Mouse (Mus musculus) liver, adult 2 months (tissue): ENCODE results near the gene Mrps24. TPM values are rescaled to one million over a fixed set of nuclear protein-coding genes. Genes with fewer than 3 reads are reported as not detected.

ENCODE experiments used
- DNase-seq: peaks from one replicate; pipeline ENCODE4 v3.0.0-alpha.2; 2011; ENCODE audit warnings: low read depth, low spot score; ENCODE audit errors: extremely low read depth
- H3K27ac ChIP-seq: fragments of 200-500 bp; replicated peaks from 2 replicates; pipeline ENCODE4 v1.5.1; 2012; ENCODE audit warnings: low read depth, mild to moderate bottlenecking, control low read depth, inconsistent platforms, low read length; ENCODE audit not compliant: insufficient read depth
- H3K27me3 ChIP-seq: fragments of 200-500 bp; 2 replicates; pipeline ENCODE4 v1.6.1; 2012; ENCODE audit warnings: mild to moderate bottlenecking, moderate library complexity, low read length, inconsistent platforms; ENCODE audit not compliant: control insufficient read depth, insufficient read depth
- H3K36me3 ChIP-seq: fragments of 200-500 bp; 2 replicates; pipeline ENCODE4 v1.6.1; 2012; ENCODE audit warnings: low read length, inconsistent platforms; ENCODE audit not compliant: control insufficient read depth, insufficient read depth
- H3K4me1 ChIP-seq: fragments of 200-500 bp; 2 replicates; pipeline ENCODE4 v1.6.1; 2011; ENCODE audit warnings: low read length; ENCODE audit not compliant: control insufficient read depth, insufficient read depth
- H3K4me3 ChIP-seq: fragments of 200-500 bp; 2 replicates; pipeline ENCODE4 v1.5.1; 2011; ENCODE audit warnings: low read depth, mild to moderate bottlenecking, control low read depth, low read length, moderate library complexity; ENCODE audit not compliant: insufficient read depth
- H3K79me2 ChIP-seq: fragments of 200-500 bp; 2 replicates; pipeline ENCODE4 v1.6.1; 2012; ENCODE audit warnings: inconsistent platforms, mild to moderate bottlenecking, low read length, moderate library complexity; ENCODE audit not compliant: control insufficient read depth, insufficient read depth
- H3K9ac ChIP-seq: fragments of 200-500 bp; 2 replicates; pipeline ENCODE4 v1.6.1; 2012; ENCODE audit warnings: low read depth, mild to moderate bottlenecking, control low read depth, inconsistent platforms, low read length
- CTCF ChIP-seq: fragments of 200-500 bp; IDR thresholded peaks from 2 replicates; pipeline ENCODE4 v1.5.1; 2011; ENCODE audit warnings: low read depth, low read length, control low read depth
- POLR2A ChIP-seq: fragments of 200-500 bp; IDR thresholded peaks from 2 replicates; pipeline ENCODE4 v1.6.1; 2011; ENCODE audit warnings: low read length, control low read depth; ENCODE audit not compliant: insufficient read depth; ENCODE audit errors: extremely low read depth
- WGBS: fragments of 180-500 bp; shearing (Covaris S2); methylation state at CpG from one replicate; pipeline ENCODE4 v1.1.7; 2018; 5-methylcytosine and 5-hydroxymethylcytosine counted together
- polyA plus RNA-seq: library from polyadenylated mRNA; depleted of rRNA; stranded (reverse); fragments of >200 nt; gene quantifications from 2 replicates; pipeline ENCODE4 v1.2.3, GENCODE M21; 2012
- total RNA-seq: library from RNA; depleted of rRNA; stranded (reverse); fragments of >200 nt; gene quantifications from 2 replicates; pipeline ENCODE4 v1.2.3, GENCODE M21; 2014

Gene Mrps24
- total and polyA plus RNA-seq, 2 experiments, result 90.7 to 269 TPM

DNA sequence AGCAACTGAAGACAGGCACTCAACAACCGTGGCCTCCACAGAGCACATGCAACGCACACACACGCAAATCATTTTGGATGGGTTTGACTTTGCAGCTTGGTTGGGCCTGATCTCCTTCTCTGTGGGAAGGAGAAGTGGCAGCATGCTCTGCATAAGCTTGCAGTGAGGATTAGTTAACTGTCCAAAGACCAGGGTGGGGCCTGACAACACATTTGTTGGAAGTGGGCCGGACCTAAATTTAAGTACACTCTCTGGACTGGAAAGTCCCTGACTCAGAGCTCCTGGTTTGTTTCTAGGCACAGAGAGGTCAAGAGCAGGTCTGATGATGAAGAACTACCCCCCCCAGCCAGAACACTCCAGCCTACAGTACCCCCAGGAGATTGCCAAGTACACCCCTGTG, 18.8 kb upstream of the Mrps24 start:
- Histone ChIP-seq H3K27ac (no peak overlapping the region), H3K4me3 (no peak overlapping the region), H3K27me3 (no peaks in the 10 kb centered on the region), H3K9ac (no peak overlapping the region), H3K36me3 (no peaks in the 10 kb centered on the region), H3K4me1 (peaks cover 25% of the 10 kb centered on the region), H3K79me2 (peaks cover 57% of the 10 kb centered on the region)
- TF ChIP-seq CTCF, result no peak
- WGBS, result 70% methylated on average over 4 of the region's 4 CpGs
- no peak for DNase-seq

DNA sequence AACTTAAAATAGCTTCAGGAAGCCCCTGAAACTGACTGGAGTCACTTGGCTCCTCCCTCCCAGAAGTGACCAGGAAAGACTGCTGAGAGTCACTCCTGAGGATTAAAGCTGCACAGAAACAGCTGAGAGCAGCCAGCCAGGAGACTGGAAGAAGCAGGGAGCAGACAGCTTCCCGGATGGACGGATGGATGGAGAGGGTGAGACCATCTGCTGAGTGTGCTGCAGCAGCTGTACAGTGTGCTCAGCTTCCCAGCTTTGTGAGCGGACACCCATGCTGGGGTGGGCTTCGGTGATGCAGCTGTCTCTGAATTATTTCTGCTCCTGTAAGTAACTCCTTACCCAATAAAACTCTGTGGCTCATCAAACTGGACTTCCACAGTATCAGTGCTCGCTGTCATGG, 16.9 kb upstream of the Mrps24 start:
- H3K27me3 ChIP-seq, result no peaks in the 10 kb centered on the region
- 92% methylated on average over 5 of the region's 5 CpGs for WGBS
- H3K27ac ChIP-seq, result no peak overlapping the region
- TF ChIP-seq POLR2A (no peak), CTCF (no peak)
- no peak overlapping the region for H3K4me3 ChIP-seq
- H3K36me3 ChIP-seq, result no peaks in the 10 kb centered on the region
- no peak for DNase-seq
- H3K79me2 ChIP-seq, result peaks cover 46% of the 10 kb centered on the region
- no peak overlapping the region for H3K9ac ChIP-seq
- peaks cover 26% of the 10 kb centered on the region for H3K4me1 ChIP-seq

DNA sequence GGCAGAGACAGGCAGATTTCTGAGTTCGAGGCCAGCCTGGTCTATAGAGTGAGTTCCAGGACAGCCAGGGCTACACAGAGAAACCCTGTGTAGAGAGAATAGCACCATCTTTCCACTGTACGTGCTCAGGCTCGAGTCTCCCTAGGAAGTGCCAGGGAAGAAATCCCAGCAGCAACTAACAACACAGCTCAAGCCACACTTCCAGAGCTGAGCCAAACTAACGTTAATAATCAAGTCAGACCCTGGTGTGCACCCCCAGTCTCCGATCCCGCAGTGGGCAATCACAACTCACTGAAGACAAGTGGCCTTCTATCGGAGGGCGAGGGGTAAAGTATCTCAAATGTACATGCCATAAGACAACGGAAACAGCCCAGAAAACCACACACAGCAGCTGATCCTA, 14.1 kb upstream of the Mrps24 start:
- no peaks in the 10 kb centered on the region for H3K27me3 ChIP-seq
- H3K9ac ChIP-seq, result no peak overlapping the region
- DNase-seq, result no peak
- peaks cover 23% of the 10 kb centered on the region for H3K4me1 ChIP-seq
- 90% methylated on average over 9 of the region's 9 CpGs for WGBS
- no peak overlapping the region for H3K4me3 ChIP-seq
- TF ChIP-seq CTCF (no peak), POLR2A (no peak)
- H3K27ac ChIP-seq, result no peak overlapping the region
- peaks cover 44% of the 10 kb centered on the region for H3K79me2 ChIP-seq
- H3K36me3 ChIP-seq, result no peaks in the 10 kb centered on the region

DNA sequence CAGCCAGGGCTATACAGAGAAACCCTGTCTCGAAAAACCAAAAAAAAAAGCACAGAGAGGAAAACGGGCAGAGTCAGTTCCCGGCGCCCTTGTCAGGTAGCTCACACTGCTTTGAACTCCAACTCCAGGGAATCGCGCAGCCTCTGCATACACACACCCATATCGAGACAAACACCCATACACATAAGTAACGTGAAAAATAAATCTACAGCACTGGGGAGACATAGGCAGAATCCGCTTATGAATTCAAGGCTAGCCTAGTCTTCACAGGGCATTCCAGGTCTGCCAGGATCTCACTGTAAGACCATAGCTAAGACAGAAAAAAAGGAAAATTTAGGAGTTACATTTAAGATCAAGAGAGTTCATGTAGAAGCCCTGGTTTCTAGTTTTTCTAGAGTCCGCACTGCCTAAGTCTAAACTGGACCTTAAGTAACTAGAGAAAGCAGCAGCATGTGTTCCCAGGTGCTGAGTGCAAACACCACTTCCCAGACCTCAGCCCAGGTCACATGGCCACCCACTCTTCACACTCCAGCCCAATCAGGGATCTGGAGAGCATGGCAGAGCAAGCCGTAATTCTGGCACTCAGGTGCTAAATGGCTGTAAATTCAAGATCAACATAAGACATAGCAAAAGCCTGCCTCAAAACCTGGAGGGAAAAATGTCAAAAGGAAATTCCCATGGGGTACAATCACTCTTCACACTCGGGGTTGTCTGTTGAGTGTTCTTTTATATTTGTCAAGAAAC, 3.3 kb upstream of the Mrps24 start:
- H3K27me3 ChIP-seq, result no peaks in the 10 kb centered on the region
- 94% methylated on average over 12 of the region's 12 CpGs for WGBS
- no peak overlapping the region for H3K9ac ChIP-seq
- H3K27ac ChIP-seq, result no peak overlapping the region
- no peak for TF ChIP-seq POLR2A
- no peak overlapping the region for H3K4me3 ChIP-seq
- H3K4me1 ChIP-seq, result no peaks in the 10 kb centered on the region
- H3K36me3 ChIP-seq, result peaks cover 44% of the 10 kb centered on the region
- no peak for DNase-seq
- no peaks in the 10 kb centered on the region for H3K79me2 ChIP-seq

DNA sequence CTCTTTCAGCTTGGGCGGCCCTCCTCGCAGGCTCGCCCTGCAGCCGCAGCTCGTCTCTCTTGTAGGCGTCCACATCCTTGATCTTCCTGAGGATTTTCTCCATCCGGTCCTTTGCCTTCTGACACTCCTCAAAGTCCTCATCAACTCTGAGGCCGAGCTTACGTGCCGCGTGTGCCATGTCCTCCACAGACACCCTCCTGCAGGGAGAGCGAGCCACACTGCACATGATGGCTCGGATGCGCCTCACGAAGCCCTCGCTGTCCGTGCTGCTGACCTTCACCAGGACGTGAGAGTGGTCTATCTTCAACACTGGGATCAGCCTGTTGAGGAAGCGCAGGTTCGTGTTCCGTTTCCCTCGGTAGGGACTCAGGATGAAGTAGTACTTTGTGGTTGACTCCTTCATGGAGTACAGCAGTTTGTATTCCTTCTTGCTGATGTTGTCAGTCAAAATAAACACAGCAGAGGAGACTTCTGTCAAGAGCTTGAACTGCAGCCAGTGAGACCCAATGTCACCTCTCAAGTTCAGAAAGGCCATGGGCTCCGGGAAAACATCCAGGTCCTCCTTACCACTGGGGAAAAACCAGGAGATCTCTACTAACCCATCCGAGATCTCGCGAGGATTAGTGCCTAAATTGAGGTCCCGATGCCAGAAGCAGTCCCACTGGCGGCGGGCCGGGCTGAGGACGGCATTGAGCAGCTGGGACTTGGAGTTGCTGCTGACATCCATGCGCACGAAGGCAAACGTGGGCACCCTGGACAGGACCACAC, 1.6 kb upstream of the Mrps24 start:
- no peak overlapping the region for H3K4me3 ChIP-seq
- WGBS, result 94% methylated on average over 34 of the region's 34 CpGs
- no peaks in the 10 kb centered on the region for H3K4me1 ChIP-seq
- TF ChIP-seq POLR2A (no peak), CTCF (no peak)
- no peak overlapping the region for H3K9ac ChIP-seq
- H3K27ac ChIP-seq, result no peak overlapping the region
- peaks cover 34% of the 10 kb centered on the region for H3K36me3 ChIP-seq
- H3K27me3 ChIP-seq, result no peaks in the 10 kb centered on the region
- H3K79me2 ChIP-seq, result no peaks in the 10 kb centered on the region
- DNase-seq, result no peak

DNA sequence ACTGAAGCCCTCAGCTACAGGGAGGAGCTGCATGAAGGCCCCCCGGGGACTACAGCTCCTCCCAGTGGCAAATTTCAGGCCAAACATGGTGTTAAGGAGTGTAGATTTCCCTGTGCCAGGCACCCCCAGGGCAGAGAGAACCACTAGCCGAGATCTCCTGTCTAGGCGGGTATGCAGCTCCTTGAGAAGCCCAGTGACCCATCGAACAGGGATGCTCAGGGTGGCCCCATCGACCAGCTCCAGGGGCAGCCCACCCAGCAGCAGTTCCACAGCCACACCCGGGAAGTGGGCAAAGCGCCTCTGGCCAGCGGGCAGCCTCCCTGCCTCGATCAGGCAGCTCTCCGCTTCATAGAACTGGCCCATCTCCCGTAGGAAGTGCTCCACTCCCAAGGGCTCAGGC, 766 bp upstream of the Mrps24 start:
- no peaks in the 10 kb centered on the region for H3K79me2 ChIP-seq
- H3K9ac ChIP-seq, result no peak overlapping the region
- no peak overlapping the region for H3K27ac ChIP-seq
- H3K4me3 ChIP-seq, result no peak overlapping the region
- WGBS, result 92% methylated on average over 11 of the region's 11 CpGs
- DNase-seq, result no peak
- TF ChIP-seq CTCF, result no peak
- no peaks in the 10 kb centered on the region for H3K4me1 ChIP-seq
- peaks cover 29% of the 10 kb centered on the region for H3K36me3 ChIP-seq
- no peaks in the 10 kb centered on the region for H3K27me3 ChIP-seq
